Mouse (Mus musculus) embryo, embryonic 9.5 days (tissue): ENCODE measurements around the gene Spsb2.
A peak's percentile ranks its signal among the peaks of the same experiment; 100 is the strongest.

Experiments used
- DNase-seq: peaks from one replicate; pipeline ENCODE4 v3.0.0-alpha.2; 2017; ENCODE audit errors: extremely low spot score

Spsb2 gene

DNA sequence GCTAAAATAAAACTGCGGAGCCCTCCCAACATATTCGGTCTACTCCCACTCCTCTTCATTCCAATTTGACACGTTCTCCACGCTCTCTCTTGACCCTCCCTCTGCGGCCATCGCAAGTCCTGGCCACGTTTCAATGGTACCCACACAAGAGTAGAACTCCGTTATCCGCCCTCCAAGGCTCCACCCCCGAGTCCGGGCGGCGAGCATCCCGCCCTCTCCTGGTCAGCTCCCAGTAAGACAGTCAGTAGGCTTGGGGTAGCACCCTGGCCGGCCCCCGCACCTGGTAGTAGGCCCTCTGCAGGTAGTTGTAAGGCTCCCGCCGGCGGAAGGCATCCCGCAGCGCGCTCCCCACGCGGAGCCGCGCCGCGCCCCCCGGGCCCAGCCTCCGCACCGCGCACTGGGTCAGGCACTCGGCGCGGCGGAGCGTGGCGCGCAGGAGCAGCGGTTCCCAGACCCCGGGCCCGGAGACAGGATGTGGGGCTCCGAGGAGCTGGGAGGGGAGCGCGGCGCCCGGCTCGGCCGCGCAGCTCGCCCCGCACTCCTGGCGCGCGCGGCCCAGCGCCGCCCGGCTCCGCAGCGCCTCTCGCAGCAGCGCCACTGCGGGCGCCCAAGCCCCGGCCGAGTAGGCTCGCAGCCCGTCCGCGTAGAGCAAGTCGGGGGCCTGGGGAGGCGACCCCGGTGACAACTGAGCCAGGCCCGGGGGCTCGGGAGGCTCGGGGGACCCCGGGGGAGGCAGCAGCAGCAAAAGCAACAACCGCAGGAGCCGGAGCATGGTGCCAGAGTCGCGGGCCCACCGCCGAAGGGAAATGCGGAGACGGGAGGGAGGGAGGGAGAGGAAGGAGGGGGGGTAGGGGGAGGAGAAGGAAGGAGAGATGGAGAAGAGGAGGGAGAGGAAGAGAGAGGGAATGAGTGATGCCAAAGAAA is 48.7 kb downstream of the Spsb2 start, which contains the start of gene P3h3:
Gene P3h3, minus strand, starts transcription at position 837 of the 924 bp plus-strand sequence.
- DNase-seq, result peak; percentile 93

DNA sequence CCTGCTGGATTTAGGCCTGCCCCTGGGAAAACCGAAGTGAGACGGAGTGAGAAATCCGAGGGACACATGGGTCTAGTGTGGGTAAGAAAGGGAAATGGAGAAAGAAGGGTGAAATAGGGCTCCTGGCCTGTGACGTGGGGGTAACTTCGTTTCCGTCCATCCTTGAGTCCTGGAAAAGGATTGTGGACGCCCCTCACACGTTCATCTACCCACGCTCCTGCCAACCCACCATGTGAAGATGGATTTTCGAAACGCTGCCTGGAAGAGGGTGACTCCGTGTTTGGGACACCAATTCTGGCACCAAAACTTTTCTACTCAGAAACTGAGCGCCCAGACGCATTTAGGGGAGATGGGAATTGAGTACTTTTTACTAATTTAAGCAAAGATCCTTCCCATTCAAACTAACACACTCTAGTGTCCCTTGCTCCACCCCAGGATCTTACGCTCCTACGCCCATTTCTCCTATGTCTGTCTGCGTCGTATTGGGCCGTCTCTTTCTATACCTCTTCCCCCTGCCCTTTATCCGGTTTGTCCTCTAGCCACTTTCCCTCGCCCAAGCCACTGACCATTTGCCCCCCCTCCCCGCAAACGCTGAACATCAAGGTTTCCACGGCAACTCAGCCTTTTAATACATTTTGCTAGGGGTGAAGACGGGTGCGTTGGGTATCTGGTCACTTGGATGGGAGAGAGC is 49.5 kb downstream of the Spsb2 start:
- DNase-seq, result no peak

DNA sequence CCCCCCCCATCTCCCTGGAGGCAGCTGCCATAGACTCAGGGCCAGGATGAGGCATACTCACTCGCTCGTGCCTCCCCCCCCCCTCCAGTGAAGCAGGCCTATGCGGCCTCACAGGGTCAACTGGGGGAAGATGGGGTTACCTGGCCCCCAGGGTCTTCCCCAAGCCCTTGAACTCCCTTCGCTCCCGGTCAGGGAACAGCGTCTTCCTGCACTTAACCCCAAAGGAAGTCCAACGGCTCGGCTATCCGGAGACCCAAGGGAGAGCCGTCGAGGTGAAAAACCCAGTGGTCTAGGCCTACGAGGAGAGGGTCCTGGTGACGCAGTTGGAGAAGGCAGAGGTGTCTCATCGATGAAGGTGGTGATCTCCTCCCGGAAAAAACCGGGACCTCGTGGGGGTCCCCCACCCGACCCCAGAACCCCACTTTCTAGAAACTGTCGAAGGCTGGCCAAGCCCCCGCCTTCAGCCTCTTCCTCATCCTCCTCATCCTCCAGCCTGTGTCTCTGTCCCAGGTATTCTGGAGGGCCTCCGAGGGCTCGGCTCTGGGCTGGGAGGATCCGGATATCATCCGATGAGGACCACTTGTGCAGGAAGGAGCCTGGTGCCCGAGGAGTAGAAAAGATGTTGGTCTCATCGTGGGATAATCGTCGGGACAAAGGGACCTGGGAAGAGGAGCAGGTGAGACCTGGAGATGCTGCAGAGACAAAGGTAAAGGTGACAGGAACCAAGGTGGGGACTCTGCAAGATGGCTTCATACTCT is 50.3 kb downstream of the Spsb2 start:
- DNase-seq, result no peak

DNA sequence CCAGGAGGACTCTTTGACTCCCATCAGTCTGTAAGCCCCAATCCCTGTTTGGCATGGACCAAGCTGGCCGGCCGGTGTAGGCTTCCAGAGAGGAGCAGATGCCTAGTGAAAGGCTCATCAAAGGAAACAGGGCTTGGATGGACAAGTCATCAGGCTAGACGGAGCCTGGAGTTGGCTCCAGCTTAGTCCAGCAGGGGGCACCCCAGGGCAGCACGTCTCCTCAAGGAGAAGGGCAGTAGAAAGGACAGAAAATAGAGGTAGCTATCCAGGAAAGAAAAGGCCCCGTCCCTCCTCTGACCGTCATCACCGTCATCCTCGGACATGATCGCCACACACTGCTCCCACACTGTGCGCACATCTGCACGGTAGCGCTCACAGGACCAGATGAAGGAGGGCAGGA is 51.3 kb downstream of the Spsb2 start:
- DNase-seq, result peak; percentile 86
